Mouse (Mus musculus) adrenal gland, postnatal 10 days (tissue): ENCODE results near the gene Zfp654. TPM values are rescaled to one million over a fixed set of nuclear protein-coding genes. Genes with fewer than 3 reads are reported as not detected.

Experiments used
- DNase-seq: peaks from one replicate; pipeline ENCODE4 v3.0.0; 2021; ENCODE audit warnings: mixed read lengths
- total RNA-seq, 2 experiments: library from RNA; stranded (reverse); gene quantifications; 2 replicates each; pipeline ENCODE4 v1.2.3; 2021

Zfp654 gene
- total RNA-seq, 2 experiments from 2014 or later: 15.4 to 16.7 TPM

DNA sequence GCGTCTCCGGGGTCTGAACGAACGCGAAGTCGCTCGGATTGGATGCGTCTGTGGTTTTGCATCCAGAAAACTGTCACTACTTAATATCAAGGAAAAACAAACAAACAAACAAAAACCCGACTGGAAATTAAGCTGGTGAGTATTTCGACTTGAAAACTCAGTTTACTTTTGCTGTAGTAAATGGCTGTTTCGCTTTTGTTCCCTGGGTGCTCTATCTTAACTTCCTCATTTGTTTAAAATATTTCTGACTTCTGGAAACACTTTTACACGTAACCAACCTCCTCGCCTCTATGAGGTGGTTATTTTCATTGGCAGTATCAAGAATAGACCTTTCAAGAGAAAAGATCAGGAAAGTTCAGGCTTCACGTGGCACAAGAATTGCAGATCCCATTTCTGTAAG is 1.4 kb upstream of the Zfp654 start:
- DNase-seq: no peak

DNA sequence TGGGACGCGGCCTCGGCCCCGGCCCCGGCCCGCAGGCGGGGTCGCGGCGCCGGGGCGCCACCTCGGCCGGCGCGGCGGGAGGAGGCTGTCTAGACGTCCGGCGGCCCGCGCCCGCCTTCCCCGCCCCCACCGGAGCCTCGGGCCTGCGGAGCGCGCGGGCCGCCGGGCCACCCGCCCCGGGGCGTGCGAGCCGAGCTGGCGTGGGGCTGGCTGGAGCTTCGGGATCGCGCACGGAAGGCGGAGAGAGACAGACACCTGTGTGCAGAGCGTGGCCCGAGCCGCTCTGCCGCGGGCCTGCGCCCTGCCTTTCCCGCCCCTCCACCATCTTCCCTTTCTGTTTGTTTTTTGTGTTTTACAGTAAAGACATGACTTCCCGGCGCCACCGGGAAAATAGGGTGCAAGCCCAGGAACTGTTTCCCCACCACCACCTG is 1.0 kb upstream of the Zfp654 start:
- peak; percentile 79 for DNase-seq

- no peak for DNase-seq
Measured at GRCm38 (mm10) chr16:64851085-64851562, 328 bp downstream of the Zfp654 start.

DNA sequence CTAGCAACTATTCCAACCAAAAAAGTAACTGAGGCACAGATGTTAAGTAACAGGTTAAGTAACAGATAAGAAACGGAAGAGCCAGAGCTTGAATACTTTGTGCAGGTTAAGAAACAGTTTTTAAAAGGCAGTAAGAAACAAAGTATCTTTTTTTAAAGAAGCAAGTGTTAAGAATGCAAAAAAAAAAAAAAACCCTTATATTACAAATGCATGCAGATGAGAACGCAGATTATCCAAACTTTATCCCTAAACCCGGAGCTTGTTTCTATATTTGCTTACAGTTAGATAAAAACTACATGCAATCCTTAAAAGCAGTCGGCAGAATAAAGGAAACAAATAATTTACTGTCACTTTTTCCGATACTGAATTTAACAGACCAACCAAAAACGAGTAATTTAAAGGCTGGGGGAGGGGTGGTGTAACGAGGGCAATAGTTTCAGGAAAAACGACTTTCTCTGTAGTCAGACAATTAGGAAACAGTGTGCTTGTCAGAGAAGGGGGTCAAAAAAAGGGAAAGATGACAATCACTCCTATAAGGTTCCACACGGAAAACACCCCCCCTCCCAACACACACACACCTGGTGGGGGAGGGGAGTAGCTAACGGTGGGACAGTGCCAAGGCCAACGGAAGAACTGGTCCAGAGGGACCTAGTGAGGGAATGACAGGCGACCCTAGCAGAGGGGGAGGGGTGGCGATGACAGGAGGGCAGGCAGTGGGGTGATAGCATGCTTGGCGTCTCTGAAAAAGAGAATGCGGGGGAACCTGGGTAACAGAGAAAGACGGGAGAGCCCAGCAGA is 966 bp downstream of the Zfp654 start:
- peak; percentile 64 for DNase-seq

DNA sequence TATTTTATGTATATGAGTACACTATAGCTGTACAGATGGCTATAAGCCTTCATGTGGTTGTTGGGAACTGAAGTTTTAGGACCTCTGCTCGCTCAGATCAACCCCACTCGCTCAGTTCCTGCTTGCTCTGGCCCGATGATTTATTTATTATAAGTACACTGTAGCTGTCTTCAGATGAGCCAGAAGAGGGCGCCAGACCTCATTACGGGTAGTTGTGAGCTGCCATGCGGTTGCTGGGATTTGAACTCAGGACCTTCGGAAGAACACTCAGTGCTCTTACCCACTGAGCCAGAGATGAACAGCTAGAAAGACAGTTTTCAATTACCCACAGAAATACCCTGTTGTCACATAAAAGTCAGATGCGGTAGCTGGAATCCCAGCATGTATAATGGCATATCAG is 5.5 kb downstream of the Zfp654 start:
- no peak for DNase-seq

DNA sequence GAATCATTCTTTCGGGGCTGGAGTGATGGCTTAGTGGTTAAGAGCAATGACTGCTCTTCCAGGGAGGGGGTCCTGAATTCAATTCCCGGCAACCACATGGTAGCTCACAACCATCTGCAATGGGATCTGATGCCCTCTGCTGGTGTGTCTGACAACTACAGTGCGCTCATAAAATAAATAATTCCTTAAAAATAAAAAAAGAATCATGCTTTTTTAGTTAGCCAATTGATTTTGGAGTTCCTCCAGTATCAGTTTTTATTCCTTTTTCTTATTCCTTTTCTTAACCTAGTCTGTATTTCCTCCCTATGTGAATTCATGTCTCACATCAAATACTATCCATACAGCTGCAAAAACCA is 9.1 kb downstream of the Zfp654 start:
- DNase-seq: no peak

DNA sequence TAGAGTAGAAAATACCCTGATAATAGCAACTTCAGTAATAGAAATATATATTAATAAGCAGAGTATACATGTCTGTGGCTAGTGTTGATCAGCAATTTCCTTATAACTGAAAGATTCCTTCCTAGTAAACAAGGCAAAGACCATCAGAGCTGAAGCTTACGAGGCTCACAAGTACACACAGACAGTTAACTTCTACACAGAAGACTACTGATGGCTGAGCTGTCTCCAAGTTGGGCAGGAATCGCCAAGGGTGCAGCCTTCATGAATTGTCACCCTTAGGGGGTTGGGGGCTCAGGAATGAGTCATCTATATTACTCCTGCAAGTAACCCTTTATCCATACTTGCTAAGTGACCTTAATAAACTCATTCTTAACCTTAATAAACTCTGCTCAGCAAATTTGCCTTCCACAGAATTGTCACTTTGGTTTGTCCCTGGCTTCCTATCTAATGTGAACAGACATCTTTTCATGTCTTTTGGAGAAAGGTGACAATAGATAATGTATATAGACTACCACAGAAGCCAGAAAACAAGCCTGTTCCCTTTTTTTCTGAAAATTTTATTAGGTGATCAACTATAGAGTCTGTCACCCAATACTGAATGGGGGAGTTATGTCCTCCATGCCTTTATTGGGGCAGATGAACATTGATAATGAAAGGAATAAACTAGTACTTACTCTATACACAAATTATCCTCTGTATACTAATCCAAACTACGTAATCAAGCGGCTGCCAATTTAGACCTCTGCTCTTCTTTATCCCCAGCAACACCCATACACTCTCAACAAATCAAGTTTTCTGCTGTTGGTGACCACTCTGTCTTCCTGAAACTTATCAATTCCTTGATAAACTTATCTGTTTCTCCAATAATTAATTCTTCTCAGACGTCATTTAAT is 9.7 kb downstream of the Zfp654 start:
- no peak for DNase-seq

GRCm38 (mm10) chr16:64836709-64837108 is 14.7 kb downstream of the Zfp654 start:
- DNase-seq: no peak

DNA sequence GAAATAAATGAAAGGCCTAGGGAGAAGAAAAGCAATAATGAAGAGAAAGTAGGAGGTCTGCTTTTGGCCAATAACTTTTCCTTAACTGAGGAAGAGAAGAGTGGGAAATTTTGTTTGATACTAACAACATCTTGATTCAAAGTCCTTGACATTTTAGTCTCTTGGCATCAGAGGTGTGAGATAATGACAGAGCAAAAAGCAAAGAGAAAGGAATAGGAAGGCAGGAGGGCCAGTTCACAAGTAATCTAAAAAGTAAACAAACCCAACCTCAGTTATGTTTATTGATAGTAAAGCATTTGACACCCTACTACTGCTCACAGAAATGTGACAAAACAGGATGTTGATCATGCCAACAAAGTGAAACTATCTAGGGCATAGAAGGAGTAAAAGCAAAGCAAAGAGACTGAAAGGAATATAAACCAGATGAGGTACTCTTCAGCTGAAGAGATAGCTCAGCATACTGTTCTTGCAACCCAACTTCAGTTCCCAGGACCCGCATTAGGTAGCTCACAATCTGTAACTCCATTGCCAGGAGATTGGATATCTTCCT is 15.4 kb downstream of the Zfp654 start:
- no peak for DNase-seq

DNA sequence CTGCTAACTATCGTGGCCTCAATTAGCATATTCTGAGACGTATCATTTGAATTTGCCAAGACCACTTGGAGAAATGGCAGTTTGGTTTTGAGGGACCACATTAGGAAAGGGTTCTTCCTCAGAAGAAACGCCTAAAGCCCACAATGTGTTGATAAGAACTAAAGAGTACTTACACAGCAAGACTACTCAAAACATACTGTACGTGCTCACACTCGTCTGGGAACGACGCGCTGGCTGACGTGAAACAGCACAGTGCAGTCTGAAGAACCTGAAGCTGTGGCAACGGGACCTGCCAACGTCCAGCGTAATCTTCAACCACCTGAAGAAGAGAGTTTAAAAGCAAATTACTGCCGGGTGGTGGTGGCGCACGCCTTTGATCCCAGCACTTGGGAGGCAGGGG is 21.2 kb downstream of the Zfp654 start:
- DNase-seq: no peak

GRCm38 (mm10) chr16:64824474-64824873 is 27.0 kb downstream of the Zfp654 start:
- DNase-seq: no peak

DNA sequence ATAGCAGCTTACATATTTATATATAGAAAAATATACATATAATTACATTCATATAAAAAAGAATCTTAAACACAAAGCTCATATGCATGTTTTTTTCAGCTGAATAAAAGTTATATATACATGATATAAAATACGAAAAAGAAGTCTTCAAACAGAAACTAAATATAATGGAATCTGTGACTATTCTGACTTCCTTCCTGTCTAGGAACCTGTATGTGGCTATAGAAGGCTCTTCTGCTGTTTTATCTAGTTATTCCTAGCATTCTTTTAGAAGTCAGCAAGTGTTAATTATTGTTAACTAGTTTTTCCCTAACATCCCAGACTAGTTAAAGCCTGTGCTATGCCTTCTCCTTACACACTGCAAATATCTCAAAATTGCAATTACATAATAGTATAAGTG is 27.6 kb downstream of the Zfp654 start:
- DNase-seq: no peak

DNA sequence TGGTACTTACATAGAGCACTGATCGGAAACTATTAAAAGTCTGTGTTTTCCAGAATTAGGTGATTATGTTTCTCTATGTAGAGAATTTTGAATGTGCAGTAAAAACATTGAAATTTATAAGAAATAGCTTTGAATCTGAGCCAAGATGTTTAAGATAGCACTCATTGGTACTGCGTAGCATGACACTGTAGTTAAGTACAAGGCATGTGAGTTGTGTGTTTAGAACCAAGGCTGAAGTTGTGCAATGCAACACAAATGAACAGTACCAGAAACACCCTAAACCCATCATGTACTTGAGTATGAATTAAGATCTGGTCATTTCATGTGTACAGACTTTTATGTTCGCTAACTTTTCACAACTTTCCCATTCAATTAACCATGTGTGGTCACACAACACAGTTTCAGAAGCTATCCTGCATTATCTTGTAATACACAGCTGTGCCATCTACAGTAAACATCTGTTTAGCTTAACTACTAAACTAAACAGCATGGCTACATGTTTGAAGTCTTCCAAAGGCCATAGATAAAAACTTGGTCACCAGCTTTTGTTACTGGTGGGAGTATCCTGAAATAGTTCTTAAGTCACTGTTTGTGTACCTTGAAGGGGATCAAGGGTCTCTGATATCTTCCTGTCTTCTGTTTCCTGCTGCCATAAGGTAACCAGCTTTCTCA is 34.2 kb downstream of the Zfp654 start:
- DNase-seq: no peak

GRCm38 (mm10) chr16:64803041-64803440 is 48.4 kb downstream of the Zfp654 start:
- no peak for DNase-seq

GRCm38 (mm10) chr16:64801638-64802037 is 49.8 kb downstream of the Zfp654 start:
- DNase-seq: no peak

GRCm38 (mm10) chr16:64800393-64800792 is 51.1 kb downstream of the Zfp654 start:
- DNase-seq: no peak

- DNase-seq: no peak
Measured at GRCm38 (mm10) chr16:64794802-64795201, 56.6 kb downstream of the Zfp654 start.

DNA sequence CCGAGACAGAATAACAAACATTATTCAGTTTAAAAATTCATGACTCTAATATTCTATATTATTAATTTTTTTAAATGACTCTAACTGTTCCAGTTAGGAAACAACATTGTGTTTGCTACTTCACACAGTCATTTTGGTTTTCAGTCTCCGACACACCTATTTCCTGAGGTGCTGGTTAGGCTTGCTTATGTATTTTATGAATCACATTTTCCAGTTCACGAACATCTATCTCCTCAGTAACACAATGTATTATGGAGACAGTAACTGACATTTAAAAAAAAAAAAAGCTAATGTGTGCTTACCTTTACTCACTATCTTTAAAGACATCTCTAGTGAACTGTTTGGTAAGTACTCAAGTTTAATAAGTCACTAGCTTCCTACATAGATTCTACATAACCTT is 61.7 kb downstream of the Zfp654 start:
- no peak for DNase-seq

DNA sequence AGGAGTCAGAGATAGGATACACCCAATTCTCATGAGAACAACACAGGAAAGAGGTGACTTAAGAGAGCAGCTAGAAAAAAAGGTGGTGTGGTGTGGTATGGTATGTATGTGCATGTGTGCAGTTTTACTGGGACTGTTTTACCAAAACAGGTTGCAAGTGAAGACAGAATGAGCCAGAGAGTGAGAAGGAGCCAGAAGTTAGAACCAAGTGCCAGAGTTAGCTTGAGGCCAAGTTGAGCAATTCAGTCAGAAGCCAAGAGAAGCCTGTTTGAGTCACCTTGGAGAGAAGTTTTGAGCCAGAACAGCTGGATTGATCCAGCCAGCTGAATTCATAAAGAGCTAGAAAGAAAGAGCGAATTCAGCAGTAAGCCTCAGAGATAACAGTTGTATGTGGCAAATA is 75.9 kb downstream of the Zfp654 start:
- DNase-seq: peak; percentile 32

DNA sequence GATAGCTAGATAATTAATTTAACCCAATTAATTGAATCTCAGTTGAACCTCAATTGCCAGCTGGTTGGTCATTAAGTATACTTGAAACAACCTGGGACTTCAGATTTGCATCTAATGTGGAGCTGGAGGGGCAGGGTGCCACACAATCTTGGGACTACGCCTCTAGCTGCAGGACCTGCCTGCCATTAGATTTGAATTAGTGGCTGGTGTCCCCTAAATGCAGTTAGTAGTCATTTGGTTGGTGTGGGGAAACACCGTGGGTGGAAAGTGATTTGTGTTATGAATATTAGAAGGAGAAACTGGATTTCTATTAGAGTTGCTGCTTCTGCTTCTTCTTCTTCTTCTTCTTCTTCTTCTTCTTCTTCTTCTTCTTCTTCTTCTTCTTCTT is 80.0 kb downstream of the Zfp654 start:
- DNase-seq: no peak

DNA sequence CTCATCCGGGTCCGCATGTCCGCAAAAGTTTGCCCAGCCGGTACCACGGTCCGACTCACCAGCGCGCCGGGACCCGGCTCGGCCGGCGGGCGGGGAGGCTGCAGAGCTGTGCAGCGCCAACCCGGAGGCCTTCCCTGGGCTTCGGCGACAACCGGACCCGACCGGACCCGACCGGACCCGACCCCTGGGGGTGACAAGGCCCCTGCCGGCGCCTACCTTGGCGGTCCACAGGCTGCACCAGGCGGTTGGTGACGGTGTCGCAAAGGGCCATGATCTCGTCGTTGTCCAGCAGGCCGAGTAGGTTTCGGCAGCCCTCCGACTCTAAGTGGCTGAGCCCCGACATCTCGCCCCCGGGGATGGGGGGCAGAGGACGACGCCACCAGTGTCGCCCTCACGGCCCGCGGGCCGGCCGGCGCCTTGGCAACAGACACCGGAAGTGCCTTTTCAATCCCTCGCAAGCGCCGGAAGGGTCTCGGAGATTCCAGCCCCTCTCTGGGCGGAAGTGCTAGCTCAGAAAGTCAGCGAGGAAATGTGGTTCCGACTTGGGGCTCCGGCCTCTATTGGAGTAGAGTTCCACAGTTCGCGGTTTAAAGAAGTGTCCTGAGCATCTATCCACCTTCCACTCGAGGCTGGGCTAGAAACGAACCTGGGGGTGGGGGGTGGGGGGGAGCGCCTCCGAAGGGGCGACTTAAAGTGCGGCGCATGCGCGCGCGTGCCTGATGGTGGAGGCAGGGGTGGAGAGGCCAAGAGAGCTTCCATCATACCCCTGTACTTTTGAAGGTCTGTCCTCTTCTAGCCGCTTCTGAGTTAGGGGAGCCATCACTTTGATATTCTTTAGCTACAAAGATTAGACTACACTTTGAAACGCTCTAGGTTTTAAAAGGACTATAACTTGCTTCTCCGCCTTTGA is 80.7 kb downstream of the Zfp654 start, which contains the start of gene 4930453N24Rik:
TSS of gene 4930453N24Rik (minus strand) at position 641 of the 910 bp plus-strand sequence.
- peak; percentile 92 for DNase-seq
